Mouse (Mus musculus) erythroblast, embryonic 14.5 days (primary cell): ENCODE measurements around the gene Dhrs3.

ENCODE experiments used
- GATA1 ChIP-seq: IDR thresholded peaks from 2 replicates; pipeline ENCODE4 v1.6.1; 2012; ENCODE audit warnings: low read length, inconsistent platforms, mixed read lengths
- TAL1 ChIP-seq: IDR thresholded peaks from 3 replicates; pipeline ENCODE4 v1.6.1; 2012; ENCODE audit warnings: low read length, inconsistent platforms, mixed read lengths

- no peak for TF ChIP-seq GATA1
- no peak for TF ChIP-seq TAL1
These were observed 9.7 kb upstream of the Dhrs3 start for GRCm38 (mm10) chr4:144882881-144883331.
